20 mouse cellular contexts compared by ENCODE assay signal in genomic region chr1:76029059-76029458, GRCm38 (mm10).
A peak's percentile ranks its signal among the peaks of the same experiment; 100 is the strongest.
DNase-seq lines count a peak whose midpoint lies in the region; ATAC-seq and TF ChIP-seq lines count a peak whose summit lies in the region.
"Had no signal": no experiment of that assay in that cellular context is flagged by ENCODE, and none has a peak within 500 bp of the region (broad histone marks: within the 10 kb centered on the region; RNA-seq: fewer than 3 reads in every experiment).

No protein-coding gene starts in this region.

- WGBS in forebrain, embryonic 11.5 days: 42% methylated on average over 1 of the region's 1 CpGs
- WGBS in forebrain, postnatal 0 days: 24% methylated on average over 1 of the region's 1 CpGs
- 76% methylated on average over 1 of the region's 1 CpGs for WGBS in midbrain, embryonic 11.5 days
- WGBS in midbrain, embryonic 16.5 days: 42% methylated on average over 1 of the region's 1 CpGs
- WGBS in limb, embryonic 10.5 days: 72% methylated on average over 1 of the region's 1 CpGs

- TF ChIP-seq CTCF in forebrain, postnatal 0 days (IDR thresholded peaks at IDR 0.05; ENCODE audit: low read depth): no peak

- ATAC-seq in forebrain, embryonic 11.5 days (replicated peaks; ENCODE audit: low FRiP score): peak; percentile 75; the same call in 1 of the 2 replicates
- ATAC-seq in forebrain, postnatal 0 days: no peak
- peak; percentile 67; the same call in 1 of the 2 replicates for ATAC-seq in midbrain, embryonic 11.5 days (ENCODE audit: low FRiP score)
- no peak for ATAC-seq in midbrain, embryonic 16.5 days
- ATAC-seq: intestine, embryonic 15.5 days had no signal

- no peaks in the 10 kb centered on the region for H3K36me3 ChIP-seq in forebrain, embryonic 11.5 days (ENCODE audit: control insufficient read depth, insufficient read depth, low read length)
- no peaks in the 10 kb centered on the region for H3K36me3 ChIP-seq in forebrain, postnatal 0 days (ENCODE audit: insufficient read depth)
- no peaks in the 10 kb centered on the region for H3K36me3 ChIP-seq in midbrain, embryonic 11.5 days (ENCODE audit: control insufficient read depth, insufficient read depth, low read length)
- H3K36me3 ChIP-seq in midbrain, embryonic 16.5 days (ENCODE audit: control insufficient read depth, insufficient read depth, low read length): no peaks in the 10 kb centered on the region
- H3K36me3 ChIP-seq in ES-E14 (ENCODE audit: control insufficient read depth, insufficient read depth, low read length, poor library complexity, severe bottlenecking): no peaks in the 10 kb centered on the region
- no peaks in the 10 kb centered on the region for H3K36me3 ChIP-seq in limb, embryonic 10.5 days
- H3K36me3 ChIP-seq: embryonic facial prominence, embryonic 13.5 days; G1E; intestine, embryonic 15.5 days; kidney, embryonic 15.5 days; limb, embryonic 13.5 days; liver, embryonic 15.5 days had no signal

- H3K9me3 ChIP-seq in forebrain, embryonic 11.5 days (ENCODE audit: control insufficient read depth, low read length): no peaks in the 10 kb centered on the region
- no peaks in the 10 kb centered on the region for H3K9me3 ChIP-seq in forebrain, postnatal 0 days (ENCODE audit: low read length)
- no peaks in the 10 kb centered on the region for H3K9me3 ChIP-seq in midbrain, embryonic 11.5 days (ENCODE audit: control insufficient read depth, low read length)
- H3K9me3 ChIP-seq in midbrain, embryonic 16.5 days (replicated peaks; ENCODE audit: control insufficient read depth, low read length, poor library complexity, severe bottlenecking): no peaks in the 10 kb centered on the region
- H3K9me3 ChIP-seq in ES-E14 (ENCODE audit: control insufficient read depth, insufficient read depth, low read depth, low read length): no peaks in the 10 kb centered on the region
- H3K9me3 ChIP-seq in limb, embryonic 10.5 days (replicated peaks): no peaks in the 10 kb centered on the region
- H3K9me3 ChIP-seq: embryonic facial prominence, embryonic 13.5 days; intestine, embryonic 15.5 days; kidney, embryonic 15.5 days; limb, embryonic 13.5 days; liver, embryonic 15.5 days had no signal

- H3K9ac ChIP-seq in forebrain, embryonic 11.5 days (ENCODE audit: low read length): no peak overlapping the region
- no peak overlapping the region for H3K9ac ChIP-seq in forebrain, postnatal 0 days
- no peak overlapping the region for H3K9ac ChIP-seq in midbrain, embryonic 11.5 days (ENCODE audit: low read length)
- no peak overlapping the region for H3K9ac ChIP-seq in midbrain, embryonic 16.5 days (ENCODE audit: low read depth, low read length)
- no peak overlapping the region for H3K9ac ChIP-seq in ES-E14 (ENCODE audit: insufficient read depth, low read depth, low read length, poor library complexity, severe bottlenecking)
- H3K9ac ChIP-seq: embryonic facial prominence, embryonic 13.5 days; intestine, embryonic 15.5 days; kidney, embryonic 15.5 days; limb, embryonic 13.5 days; liver, embryonic 15.5 days had no signal

- H3K27ac ChIP-seq in forebrain, embryonic 11.5 days (ENCODE audit: low read depth, low read length): peak overlapping the region; percentile 46; the same call in 1 of the 2 replicates
- no peak overlapping the region for H3K27ac ChIP-seq in forebrain, postnatal 0 days (ENCODE audit: low read depth, low read length)
- no peak overlapping the region for H3K27ac ChIP-seq in midbrain, embryonic 11.5 days (ENCODE audit: low read depth, low read length)
- no peak overlapping the region for H3K27ac ChIP-seq in midbrain, embryonic 16.5 days (ENCODE audit: low read length)
- H3K27ac ChIP-seq in ES-E14 (ENCODE audit: insufficient read depth, low read depth, low read length, poor library complexity, severe bottlenecking): peak overlapping the region; percentile 44; the same call in 1 of the 2 replicates
- peak overlapping the region; percentile 51 for H3K27ac ChIP-seq in limb, embryonic 10.5 days
- H3K27ac ChIP-seq: embryonic facial prominence, embryonic 13.5 days; intestine, embryonic 15.5 days; kidney, embryonic 15.5 days; limb, embryonic 13.5 days; liver, embryonic 15.5 days had no signal

- peaks cover 3% of the 10 kb centered on the region; the same call in 1 of the 2 replicates for H3K4me1 ChIP-seq in forebrain, embryonic 11.5 days (replicated peaks; ENCODE audit: control insufficient read depth, insufficient read depth, low read length)
- H3K4me1 ChIP-seq in forebrain, postnatal 0 days (ENCODE audit: insufficient read depth): no peaks in the 10 kb centered on the region
- peaks cover 5% of the 10 kb centered on the region; the same call in 1 of the 2 replicates for H3K4me1 ChIP-seq in midbrain, embryonic 11.5 days (ENCODE audit: control insufficient read depth, insufficient read depth, low read length)
- peaks cover 2% of the 10 kb centered on the region; the same call in 1 of the 2 replicates for H3K4me1 ChIP-seq in midbrain, embryonic 16.5 days (ENCODE audit: control insufficient read depth, insufficient read depth, low read length)
- peaks cover 0 to 6% of the 10 kb centered on the region in 2 experiments; a peak in 2 of 4 replicates for H3K4me1 ChIP-seq in ES-E14 (ENCODE audit: control insufficient read depth in 2 of 2, insufficient read depth in 2 of 2, low read length in 2 of 2, poor library complexity in 1 of 2)
- H3K4me1 ChIP-seq in limb, embryonic 10.5 days: peaks cover 44% of the 10 kb centered on the region
- H3K4me1 ChIP-seq: liver, embryonic 15.5 days had no signal

- H3K4me2 ChIP-seq in forebrain, embryonic 11.5 days (ENCODE audit: low read depth, low read length, severe bottlenecking): no peak overlapping the region
- H3K4me2 ChIP-seq in forebrain, postnatal 0 days (ENCODE audit: low read depth): no peak overlapping the region
- H3K4me2 ChIP-seq in midbrain, embryonic 11.5 days: no peak overlapping the region
- H3K4me2 ChIP-seq in midbrain, embryonic 16.5 days (ENCODE audit: low read length): no peak overlapping the region
- H3K4me2 ChIP-seq: embryonic facial prominence, embryonic 13.5 days; intestine, embryonic 15.5 days; kidney, embryonic 15.5 days; limb, embryonic 13.5 days; liver, embryonic 15.5 days had no signal

- in situ Hi-C loops in ES-E14 (cut with MboI; ENCODE audit: low sequenced_read_pairs in 2 of 2, unreplicated experiment in 2 of 2): no loop called here

- no peak for DNase-seq in forebrain, embryonic 11.5 days (ENCODE audit: low spot score)
- DNase-seq in forebrain, postnatal 0 days: no peak
- DNase-seq in midbrain, embryonic 11.5 days (ENCODE audit: low spot score, missing footprints): no peak
- DNase-seq in ES-E14 (ENCODE audit: low read depth, low spot score): peak; percentile 65
- DNase-seq in limb, embryonic 10.5 days (ENCODE audit: low spot score): no peak
- DNase-seq in cerebellum, adult 8-10 months: no peak
- no peak for DNase-seq in layer of hippocampus, adult 9-11 months
- DNase-seq: adrenal gland, postnatal 10 days; cerebellum, postnatal 14 days; gastrocnemius, postnatal 10 days; heart, postnatal 14 days; lung, postnatal 36 days; right cerebral cortex, postnatal 25 days had no signal

- no peak overlapping the region for H3K4me3 ChIP-seq in forebrain, embryonic 11.5 days (ENCODE audit: low read depth, low read length)
- H3K4me3 ChIP-seq in forebrain, postnatal 0 days (ENCODE audit: low read depth, low read length): no peak overlapping the region
- no peak overlapping the region for H3K4me3 ChIP-seq in midbrain, embryonic 11.5 days (ENCODE audit: low read depth, low read length)
- no peak overlapping the region for H3K4me3 ChIP-seq in midbrain, embryonic 16.5 days (ENCODE audit: low read depth, low read length)
- H3K4me3 ChIP-seq in ES-E14 (ENCODE audit: insufficient read depth in 1 of 2, low read depth in 1 of 2, low read length in 2 of 2, poor library complexity in 1 of 2, severe bottlenecking in 1 of 2): no peak overlapping the region
- H3K4me3 ChIP-seq in limb, embryonic 10.5 days: no peak overlapping the region
- H3K4me3 ChIP-seq: embryonic facial prominence, embryonic 13.5 days; intestine, embryonic 15.5 days; kidney, embryonic 15.5 days; limb, embryonic 13.5 days; liver, embryonic 15.5 days had no signal

- no peaks in the 10 kb centered on the region for H3K27me3 ChIP-seq in forebrain, embryonic 11.5 days (ENCODE audit: control insufficient read depth, insufficient read depth, low read length)
- no peaks in the 10 kb centered on the region for H3K27me3 ChIP-seq in forebrain, postnatal 0 days (ENCODE audit: insufficient read depth, low read length)
- H3K27me3 ChIP-seq in midbrain, embryonic 11.5 days (ENCODE audit: control insufficient read depth, insufficient read depth, low read length): no peaks in the 10 kb centered on the region
- no peaks in the 10 kb centered on the region for H3K27me3 ChIP-seq in midbrain, embryonic 16.5 days (ENCODE audit: control insufficient read depth, insufficient read depth, low read depth, low read length)
- no peaks in the 10 kb centered on the region for H3K27me3 ChIP-seq in limb, embryonic 10.5 days (ENCODE audit: low read depth, poor library complexity, severe bottlenecking)
- H3K27me3 ChIP-seq: embryonic facial prominence, embryonic 13.5 days; intestine, embryonic 15.5 days; kidney, embryonic 15.5 days; limb, embryonic 13.5 days; liver, embryonic 15.5 days had no signal

TF ChIP-seq in ES-E14, 5 proteins besides CTCF, POLR2A, EP300 and RAD21:
- TF ChIP-seq CHD2 (IDR thresholded peaks at IDR 0.05; ENCODE audit: low read depth, low read length) (no peak), ZNF384 (IDR thresholded peaks at IDR 0.05; ENCODE audit: low read depth, low read length) (no peak), HCFC1 (IDR thresholded peaks at IDR 0.05; ENCODE audit: borderline replicate concordance, insufficient read depth, low read length) (no peak), ZC3H11A (IDR thresholded peaks at IDR 0.05; ENCODE audit: borderline replicate concordance, low read depth, low read length) (no peak), MAFK (IDR thresholded peaks at IDR 0.05; ENCODE audit: insufficient read depth, low read depth, low read length) (no peak)

Comparison
In these comparisons a context has a peak if more than half of its experiments do, and no peak if none do; other contexts are left out.
1. ATAC-seq: peak in forebrain, embryonic 11.5 days (single experiment) and midbrain, embryonic 11.5 days (single experiment); none in forebrain, postnatal 0 days (single experiment) and midbrain, embryonic 16.5 days (single experiment).
2. H3K27ac ChIP-seq: peak in forebrain, embryonic 11.5 days (single experiment), ES-E14 (single experiment) and limb, embryonic 10.5 days (single experiment); none in forebrain, postnatal 0 days (single experiment), midbrain, embryonic 11.5 days (single experiment) and midbrain, embryonic 16.5 days (single experiment).